Mouse (Mus musculus) lung, postnatal 0 days (tissue): Measurements from ENCODE around the gene Hmga1.

Source experiments
- CTCF ChIP-seq: IDR thresholded peaks from 2 replicates; pipeline ENCODE4 v1.5.1; 2016; ENCODE audit warnings: antibody characterized with exemption, mild to moderate bottlenecking
- EP300 ChIP-seq: IDR thresholded peaks from 2 replicates; pipeline ENCODE4 v1.6.1; 2016; ENCODE audit warnings: antibody characterized with exemption, mild to moderate bottlenecking, control low read depth

DNA sequence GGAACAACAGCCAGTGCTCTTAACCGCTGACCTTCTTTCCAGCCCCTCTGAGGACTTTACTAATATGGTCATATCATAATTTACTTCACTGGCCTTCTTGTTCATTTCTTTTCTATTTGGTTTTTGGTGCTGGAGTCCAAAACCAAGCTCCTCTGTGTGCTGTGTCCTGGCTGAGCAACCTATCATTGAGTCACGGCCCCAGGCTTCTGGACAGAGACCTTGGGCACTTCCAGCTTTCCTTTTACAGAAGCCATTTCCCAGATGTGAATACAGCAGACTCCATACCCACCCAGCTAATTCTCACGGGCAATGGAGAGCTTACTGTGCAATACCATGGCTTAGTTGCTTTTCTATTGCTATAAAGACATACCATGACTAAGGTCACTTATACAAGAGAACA lies 44.0 kb downstream of the Hmga1 start:
- TF ChIP-seq CTCF (no peak), EP300 (no peak)
